Mouse (Mus musculus): Measurements from ENCODE around the gene Abca3. TPM values are rescaled to one million over a fixed set of nuclear protein-coding genes. Genes with fewer than 3 reads are reported as not detected.
A peak's percentile ranks its signal among the peaks of the same experiment; 100 is the strongest.

Abca3 gene
- 11.9 TPM in 2 replicates for polyA plus RNA-seq (2015; fragmentation: Nextera tagmentation; extraction: Ambion mirVana)

GRCm38 (mm10) chr17:24351760-24352357 lies at the start of gene Abca3:
Gene Abca3 (plus strand): TSS chr17:24351950.
- Histone ChIP-seq H3K4me2 (peak within 1 kb of the TSS; percentile 99), H3K27ac (peak within 1 kb of the TSS; percentile 75), H3K9ac (peak within 1 kb of the TSS; percentile 73), H3K27me3 (replicated peaks) (0 out of 2 replicates have a peak, but pooled peaks cover 7% of the 10 kb centered on the region), H3K36me3 (no peaks in the 10 kb centered on the region), H3K9me3 (no peaks in the 10 kb centered on the region), H3K4me3 (replicated peaks) (peak within 1 kb of the TSS; percentile 74), H3K4me1 (peaks cover 10% of the 10 kb centered on the region; the same call in 1 of the 2 replicates)
- peak; percentile 94 for ATAC-seq (ENCODE audit: insufficient read depth, low FRiP score, low read depth)
- WGBS, result under 1% methylated on average over 47 of the region's 55 CpGs

- H3K9me3 ChIP-seq, result no peaks in the 10 kb centered on the region
- no peaks in the 10 kb centered on the region for H3K27me3 ChIP-seq (replicated peaks)
- no peaks in the 10 kb centered on the region for H3K4me1 ChIP-seq
- H3K9ac ChIP-seq, result no peak overlapping the region
- H3K36me3 ChIP-seq, result no peaks in the 10 kb centered on the region
- H3K4me2 ChIP-seq, result no peak overlapping the region
- no peak overlapping the region for H3K27ac ChIP-seq
- ATAC-seq (ENCODE audit: insufficient read depth, low FRiP score, low read depth), result no peak
- 48% methylated on average over 4 of the region's 4 CpGs for WGBS
- no peak overlapping the region for H3K4me3 ChIP-seq (replicated peaks)
These were observed 44.2 kb upstream of the Abca3 start for GRCm38 (mm10) chr17:24307500-24307899.

GRCm38 (mm10) chr17:24320826-24321225 lies 30.9 kb upstream of the Abca3 start:
- no peak overlapping the region for H3K4me2 ChIP-seq
- no peak overlapping the region for H3K4me3 ChIP-seq (replicated peaks)
- H3K36me3 ChIP-seq, result no peaks in the 10 kb centered on the region
- no peaks in the 10 kb centered on the region for H3K9me3 ChIP-seq
- WGBS, result 82% methylated on average over 3 of the region's 3 CpGs
- no peaks in the 10 kb centered on the region for H3K4me1 ChIP-seq
- no peak for ATAC-seq (ENCODE audit: insufficient read depth, low FRiP score, low read depth)
- H3K27me3 ChIP-seq (replicated peaks), result no peaks in the 10 kb centered on the region
- no peak overlapping the region for H3K27ac ChIP-seq
- H3K9ac ChIP-seq, result no peak overlapping the region

GRCm38 (mm10) chr17:24325051-24325450 lies 26.7 kb upstream of the Abca3 start:
- no peak overlapping the region for H3K9ac ChIP-seq
- no peak overlapping the region for H3K27ac ChIP-seq
- 81% methylated on average over 10 of the region's 10 CpGs for WGBS
- no peaks in the 10 kb centered on the region for H3K9me3 ChIP-seq
- H3K27me3 ChIP-seq (replicated peaks), result no peaks in the 10 kb centered on the region
- no peak overlapping the region for H3K4me2 ChIP-seq
- no peaks in the 10 kb centered on the region for H3K36me3 ChIP-seq
- no peak overlapping the region for H3K4me3 ChIP-seq (replicated peaks)
- no peak for ATAC-seq (ENCODE audit: insufficient read depth, low FRiP score, low read depth)
- no peaks in the 10 kb centered on the region for H3K4me1 ChIP-seq

- ATAC-seq (ENCODE audit: insufficient read depth, low FRiP score, low read depth), result no peak
- H3K27me3 ChIP-seq (replicated peaks), result no peaks in the 10 kb centered on the region
- H3K27ac ChIP-seq, result no peak overlapping the region
- H3K9me3 ChIP-seq, result no peaks in the 10 kb centered on the region
- no peaks in the 10 kb centered on the region for H3K36me3 ChIP-seq
- WGBS, result 73% methylated on average over 7 of the region's 7 CpGs
- no peak overlapping the region for H3K4me2 ChIP-seq
- no peak overlapping the region for H3K4me3 ChIP-seq (replicated peaks)
- no peaks in the 10 kb centered on the region for H3K4me1 ChIP-seq
- no peak overlapping the region for H3K9ac ChIP-seq
These were observed 24.1 kb upstream of the Abca3 start for GRCm38 (mm10) chr17:24327656-24328055.

- H3K4me1 ChIP-seq, result no peaks in the 10 kb centered on the region
- H3K4me2 ChIP-seq, result no peak overlapping the region
- no peak overlapping the region for H3K9ac ChIP-seq
- WGBS, result 68% methylated on average over 8 of the region's 8 CpGs
- no peak overlapping the region for H3K27ac ChIP-seq
- no peak overlapping the region for H3K4me3 ChIP-seq (replicated peaks)
- ATAC-seq (ENCODE audit: insufficient read depth, low FRiP score, low read depth), result no peak
- H3K27me3 ChIP-seq (replicated peaks), result no peaks in the 10 kb centered on the region
- no peaks in the 10 kb centered on the region for H3K36me3 ChIP-seq
- H3K9me3 ChIP-seq, result no peaks in the 10 kb centered on the region
These were observed 7.1 kb upstream of the Abca3 start for GRCm38 (mm10) chr17:24344672-24345071.

- Histone ChIP-seq H3K27ac (no peak overlapping the region), H3K4me1 (peaks cover 5% of the 10 kb centered on the region; the same call in 1 of the 2 replicates), H3K36me3 (no peaks in the 10 kb centered on the region), H3K9ac (no peak overlapping the region), H3K4me3 (replicated peaks) (no peak overlapping the region), H3K9me3 (no peaks in the 10 kb centered on the region), H3K4me2 (no peak overlapping the region), H3K27me3 (replicated peaks) (0 out of 2 replicates have a peak, but pooled peaks cover 7% of the 10 kb centered on the region)
- no peak for ATAC-seq (ENCODE audit: insufficient read depth, low FRiP score, low read depth)
- 45% methylated on average over 7 of the region's 7 CpGs for WGBS
These were observed 4.9 kb upstream of the Abca3 start for GRCm38 (mm10) chr17:24346831-24347230.

GRCm38 (mm10) chr17:24349176-24349575 lies 2.6 kb upstream of the Abca3 start:
- H3K4me1 ChIP-seq, result peaks cover 10% of the 10 kb centered on the region; the same call in 1 of the 2 replicates
- ATAC-seq (ENCODE audit: insufficient read depth, low FRiP score, low read depth), result no peak
- 71% methylated on average over 2 of the region's 2 CpGs for WGBS
- 0 out of 2 replicates have a peak, but pooled peaks cover 7% of the 10 kb centered on the region for H3K27me3 ChIP-seq (replicated peaks)
- H3K4me2 ChIP-seq, result no peak overlapping the region
- H3K36me3 ChIP-seq, result no peaks in the 10 kb centered on the region
- H3K27ac ChIP-seq, result no peak overlapping the region
- H3K9ac ChIP-seq, result no peak overlapping the region
- H3K4me3 ChIP-seq (replicated peaks), result no peak overlapping the region
- no peaks in the 10 kb centered on the region for H3K9me3 ChIP-seq

- Histone ChIP-seq H3K27ac (peak within 1 kb of the TSS; percentile 75), H3K4me1 (peaks cover 10% of the 10 kb centered on the region; the same call in 1 of the 2 replicates), H3K9ac (peak within 1 kb of the TSS; percentile 73), H3K27me3 (replicated peaks) (0 out of 2 replicates have a peak, but pooled peaks cover 7% of the 10 kb centered on the region), H3K4me2 (peak within 1 kb of the TSS; percentile 99), H3K9me3 (no peaks in the 10 kb centered on the region), H3K36me3 (no peaks in the 10 kb centered on the region), H3K4me3 (replicated peaks) (peak within 1 kb of the TSS; percentile 74)
- 3% methylated on average over 42 of the region's 42 CpGs for WGBS
- no peak for ATAC-seq (ENCODE audit: insufficient read depth, low FRiP score, low read depth)
These were observed 607 bp upstream of the Abca3 start, which contains the start of gene Abca17 for GRCm38 (mm10) chr17:24350926-24351759. Gene Abca17 (minus strand): TSS chr17:24351068.

GRCm38 (mm10) chr17:24352370-24353194 lies 832 bp downstream of the Abca3 start:
- Histone ChIP-seq H3K4me3 (replicated peaks) (peak overlapping the region; percentile 74), H3K4me1 (peaks cover 10% of the 10 kb centered on the region; the same call in 1 of the 2 replicates), H3K36me3 (no peaks in the 10 kb centered on the region), H3K27me3 (replicated peaks) (0 out of 2 replicates have a peak, but pooled peaks cover 7% of the 10 kb centered on the region), H3K9me3 (no peaks in the 10 kb centered on the region), H3K4me2 (peak overlapping the region; percentile 99), H3K27ac (peak overlapping the region; percentile 75; the same call in 1 of the 2 replicates), H3K9ac (peak overlapping the region; percentile 73)
- ATAC-seq (ENCODE audit: insufficient read depth, low FRiP score, low read depth), result no peak; the same call in none of the 2 replicates
- 4% methylated on average over 36 of the region's 36 CpGs for WGBS

GRCm38 (mm10) chr17:24353960-24354359 lies 2.2 kb downstream of the Abca3 start:
- Histone ChIP-seq H3K27me3 (replicated peaks) (0 out of 2 replicates have a peak, but pooled peaks cover 7% of the 10 kb centered on the region), H3K4me1 (peaks cover 10% of the 10 kb centered on the region; the same call in 1 of the 2 replicates), H3K27ac (no peak overlapping the region), H3K4me2 (no peak overlapping the region), H3K9me3 (no peaks in the 10 kb centered on the region), H3K4me3 (replicated peaks) (no peak overlapping the region), H3K9ac (no peak overlapping the region), H3K36me3 (no peaks in the 10 kb centered on the region)
- 0 out of 2 replicates have a peak, but pooled peaks have one; percentile 36 for ATAC-seq (ENCODE audit: insufficient read depth, low FRiP score, low read depth)
- 83% methylated on average over 3 of the region's 3 CpGs for WGBS
